Mouse (Mus musculus) liver, postnatal 0 days (tissue): Measurements from ENCODE around the gene Ankrd44. TPM values are rescaled to one million over a fixed set of nuclear protein-coding genes. Genes with fewer than 3 reads are reported as not detected.

Source experiments
- ATAC-seq: fragments of 200-750 bp; cut with Nextera tagmentation; 2 replicates; pipeline ENCODE4 v1.8.0; 2017; ENCODE audit warnings: mild to moderate bottlenecking, moderate library complexity
- DNase-seq: peaks from one replicate; pipeline ENCODE4 v3.0.0-alpha.2; 2016
- H3K27ac ChIP-seq: fragments of 300-500 bp; sonication (generic); 2 replicates; pipeline ENCODE4 v1.5.1; 2014; ENCODE audit warnings: antibody characterized with exemption, moderate library complexity, mild to moderate bottlenecking, low read depth
- H3K27me3 ChIP-seq: fragments of 300-500 bp; sonication (generic); 2 replicates; pipeline ENCODE4 v1.6.1; 2014; ENCODE audit warnings: low read length, control low read depth, mixed read lengths; ENCODE audit not compliant: insufficient read depth
- H3K36me3 ChIP-seq: fragments of 300-500 bp; sonication (generic); replicated peaks from 2 replicates; pipeline ENCODE4 v1.6.1; 2014; ENCODE audit warnings: mild to moderate bottlenecking, control low read depth, low read length, moderate library complexity, mixed read lengths; ENCODE audit not compliant: insufficient read depth
- H3K4me1 ChIP-seq: fragments of 300-500 bp; sonication (generic); 2 replicates; pipeline ENCODE4 v1.6.1; 2014; ENCODE audit warnings: antibody characterized with exemption, mild to moderate bottlenecking, control low read depth; ENCODE audit not compliant: insufficient read depth
- H3K4me2 ChIP-seq: fragments of 300-500 bp; sonication (generic); 2 replicates; pipeline ENCODE4 v1.6.1; 2014; ENCODE audit warnings: low read depth, mild to moderate bottlenecking, low read length, moderate library complexity, mixed read lengths
- H3K4me3 ChIP-seq: fragments of 300-500 bp; sonication (generic); 2 replicates; pipeline ENCODE4 v1.5.1; 2014; ENCODE audit warnings: low read depth, low read length
- H3K9ac ChIP-seq: fragments of 300-500 bp; sonication (generic); replicated peaks from 2 replicates; pipeline ENCODE4 v1.6.1; 2014; ENCODE audit warnings: mild to moderate bottlenecking, moderate library complexity
- H3K9me3 ChIP-seq: fragments of 300-500 bp; sonication (generic); 2 replicates; pipeline ENCODE4 v1.6.1; 2016; ENCODE audit warnings: mild to moderate bottlenecking, control low read depth, low read length, mixed read lengths
- CTCF ChIP-seq: sonication (generic); IDR thresholded peaks from 2 replicates; pipeline ENCODE4 v1.5.1; 2016; ENCODE audit warnings: antibody characterized with exemption, low read depth
- EP300 ChIP-seq: IDR thresholded peaks from 2 replicates; pipeline ENCODE4 v1.6.1; 2016; ENCODE audit warnings: antibody characterized with exemption, low read depth, mild to moderate bottlenecking
- WGBS: fragments of 180-500 bp; shearing (Covaris S2); extraction: QIAGEN DNeasy Blood & Tissue Kit; methylation state at CpG from one replicate; pipeline ENCODE4 v1.1.7; 2014; ENCODE audit not compliant: insufficient replicate concordance; 5-methylcytosine and 5-hydroxymethylcytosine counted together
- polyA plus RNA-seq: library from polyadenylated mRNA; unstranded; fragments of >200 nt; fragmentation: Nextera tagmentation; extraction: Ambion mirVana; gene quantifications from 2 replicates; pipeline ENCODE4 v1.2.1, GENCODE M21; 2015

The Ankrd44 gene
- polyA plus RNA-seq, 1 experiment from 2014 or later, result 4.7 TPM

DNA sequence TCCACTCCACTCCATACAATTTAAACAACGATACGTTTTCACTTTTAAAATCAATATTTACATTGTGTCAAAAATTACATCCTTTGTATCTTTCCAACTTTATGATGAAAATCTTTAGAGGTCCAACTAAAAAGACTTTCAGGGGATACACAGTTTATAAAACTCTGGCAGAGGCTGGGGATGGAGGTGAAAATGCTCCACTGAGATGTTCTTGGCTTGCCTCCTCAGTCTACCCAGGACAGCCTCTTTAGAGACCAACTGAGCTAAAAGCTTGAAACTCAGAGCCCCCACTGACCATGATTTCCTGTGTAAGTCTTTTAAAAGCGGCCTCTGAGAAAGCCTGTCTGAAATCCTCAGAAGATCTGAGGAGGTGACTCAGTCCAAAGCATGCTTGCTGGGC is 17.4 kb downstream of the Ankrd44 start:
- no peak for TF ChIP-seq CTCF
- TF ChIP-seq EP300, result no peak
- ATAC-seq (no peak), DNase-seq (no peak)
- H3K4me2 ChIP-seq, result no peak overlapping the region
- peaks cover 32% of the 10 kb centered on the region for H3K4me1 ChIP-seq
- H3K4me3 ChIP-seq, result no peak overlapping the region
- H3K36me3 ChIP-seq, result no peaks in the 10 kb centered on the region
- WGBS, result 66% methylated on average over 3 of the region's 3 CpGs
- H3K27ac ChIP-seq, result no peak overlapping the region
- H3K9me3 ChIP-seq, result no peaks in the 10 kb centered on the region
- H3K27me3 ChIP-seq, result no peaks in the 10 kb centered on the region
- no peak overlapping the region for H3K9ac ChIP-seq

DNA sequence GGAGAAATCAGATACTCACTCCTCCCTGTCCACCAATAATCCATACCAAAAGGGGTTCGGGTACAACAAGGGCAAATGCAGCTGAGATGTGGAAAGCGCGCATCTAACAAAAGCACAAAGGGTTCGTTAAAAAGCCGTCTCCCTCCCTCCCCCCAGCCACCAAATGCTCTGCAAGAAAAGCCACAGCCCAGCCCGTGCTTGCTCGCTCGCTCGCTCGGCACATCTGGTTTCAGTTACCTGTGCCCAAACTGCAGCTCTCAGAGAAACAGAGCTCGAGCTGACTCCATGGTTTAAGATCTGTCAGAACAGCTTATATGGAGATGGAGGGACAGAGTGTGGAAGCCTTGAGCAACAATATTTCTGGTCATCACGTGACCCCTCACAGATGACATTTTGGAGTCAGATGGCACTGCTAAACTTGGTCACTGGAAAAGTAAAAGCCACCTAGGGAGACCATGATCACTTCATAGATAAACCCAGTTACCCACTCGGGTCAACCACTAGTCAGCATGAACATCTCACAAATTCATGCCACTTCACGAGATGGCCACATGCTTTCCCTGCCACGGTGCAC is 19.0 kb downstream of the Ankrd44 start:
- no peaks in the 10 kb centered on the region for H3K9me3 ChIP-seq
- 55% methylated on average over 15 of the region's 15 CpGs for WGBS
- DNase-seq (no peak), ATAC-seq (no peak)
- TF ChIP-seq EP300, result no peak
- TF ChIP-seq CTCF, result no peak
- no peak overlapping the region for H3K4me3 ChIP-seq
- no peak overlapping the region for H3K9ac ChIP-seq
- H3K4me2 ChIP-seq, result peak overlapping the region; percentile 7
- no peaks in the 10 kb centered on the region for H3K27me3 ChIP-seq
- H3K27ac ChIP-seq, result no peak overlapping the region
- H3K36me3 ChIP-seq, result no peaks in the 10 kb centered on the region
- H3K4me1 ChIP-seq, result peaks cover 19% of the 10 kb centered on the region

DNA sequence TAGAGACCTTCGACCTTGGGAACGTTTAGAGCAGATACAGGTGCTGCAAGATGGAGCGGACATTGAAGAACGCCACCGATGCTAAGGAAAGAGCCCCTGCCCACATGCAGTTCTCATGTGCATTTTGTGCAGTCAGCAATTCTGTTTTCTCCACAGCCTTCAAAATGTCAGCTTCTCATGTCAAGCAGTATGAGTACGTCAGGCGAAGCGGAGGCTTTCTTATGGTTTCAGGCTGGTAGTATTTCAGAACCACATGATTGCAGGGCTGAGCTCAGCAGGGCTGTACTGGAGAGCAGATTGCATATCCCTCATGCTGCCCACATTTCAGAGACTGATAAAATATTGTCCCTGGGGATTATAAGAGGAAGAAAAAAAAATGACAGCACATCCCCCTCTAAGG is 19.9 kb downstream of the Ankrd44 start:
- Histone ChIP-seq H3K4me2 (peak overlapping the region; percentile 7; the same call in 1 of the 2 replicates), H3K27ac (no peak overlapping the region), H3K9ac (no peak overlapping the region), H3K4me3 (no peak overlapping the region), H3K9me3 (no peaks in the 10 kb centered on the region), H3K36me3 (no peaks in the 10 kb centered on the region), H3K27me3 (no peaks in the 10 kb centered on the region), H3K4me1 (peaks cover 13% of the 10 kb centered on the region)
- 78% methylated on average over 8 of the region's 8 CpGs for WGBS
- TF ChIP-seq CTCF, result no peak
- no peak for TF ChIP-seq EP300
- no peak for ATAC-seq
- DNase-seq, result no peak

DNA sequence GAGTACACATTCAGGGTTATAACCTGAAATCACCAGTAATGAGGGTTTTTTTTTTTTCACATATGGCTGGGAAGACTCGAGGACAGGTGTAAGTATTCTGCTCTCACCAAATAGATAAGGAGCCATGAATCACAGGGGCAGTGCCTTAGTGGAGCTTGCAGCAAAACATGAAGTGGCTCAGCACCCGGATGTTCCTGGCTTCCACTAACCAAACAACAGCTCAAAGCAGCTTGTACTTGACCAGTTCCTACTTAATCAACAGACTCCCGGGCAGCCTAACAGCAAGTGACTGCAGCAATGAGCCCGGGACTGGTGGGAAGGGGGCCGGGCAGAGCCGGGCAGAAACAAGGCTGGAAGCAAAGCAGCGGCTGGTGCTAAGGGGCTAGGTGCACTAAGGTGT is 20.6 kb downstream of the Ankrd44 start:
- no peak for DNase-seq
- Histone ChIP-seq H3K27me3 (no peaks in the 10 kb centered on the region), H3K27ac (no peak overlapping the region), H3K4me3 (no peak overlapping the region), H3K36me3 (no peaks in the 10 kb centered on the region), H3K4me2 (no peak overlapping the region), H3K9me3 (no peaks in the 10 kb centered on the region), H3K9ac (no peak overlapping the region), H3K4me1 (peaks cover 9% of the 10 kb centered on the region)
- ATAC-seq, result no peak
- TF ChIP-seq CTCF (no peak), EP300 (no peak)
- WGBS, result 57% methylated on average over 7 of the region's 7 CpGs

DNA sequence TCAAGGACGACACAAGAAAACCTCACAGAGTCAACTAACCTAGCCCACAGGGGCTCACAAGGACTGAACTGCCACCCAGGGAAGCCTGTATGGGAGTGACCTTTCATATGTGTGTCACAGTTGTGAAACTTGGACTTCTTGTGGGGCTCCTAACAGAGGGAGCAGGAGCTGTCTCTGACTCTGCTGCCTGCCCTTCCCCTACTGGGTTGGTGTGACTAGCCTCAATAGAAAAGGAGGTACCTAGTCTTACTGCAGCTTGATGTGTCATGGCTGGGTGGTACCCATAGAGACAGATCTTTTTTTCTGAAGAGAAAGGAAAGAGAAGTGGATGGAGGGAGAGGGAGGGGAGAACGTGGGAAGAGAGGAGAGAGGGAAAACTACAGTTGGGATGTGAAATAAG is 22.0 kb downstream of the Ankrd44 start:
- Histone ChIP-seq H3K4me2 (no peak overlapping the region), H3K9me3 (no peaks in the 10 kb centered on the region), H3K4me1 (peaks cover 8% of the 10 kb centered on the region), H3K27ac (no peak overlapping the region), H3K36me3 (no peaks in the 10 kb centered on the region), H3K4me3 (no peak overlapping the region), H3K9ac (no peak overlapping the region), H3K27me3 (no peaks in the 10 kb centered on the region)
- WGBS, result 73% methylated on average over 2 of the region's 2 CpGs
- TF ChIP-seq CTCF (no peak), EP300 (no peak)
- DNase-seq (no peak), ATAC-seq (no peak)

DNA sequence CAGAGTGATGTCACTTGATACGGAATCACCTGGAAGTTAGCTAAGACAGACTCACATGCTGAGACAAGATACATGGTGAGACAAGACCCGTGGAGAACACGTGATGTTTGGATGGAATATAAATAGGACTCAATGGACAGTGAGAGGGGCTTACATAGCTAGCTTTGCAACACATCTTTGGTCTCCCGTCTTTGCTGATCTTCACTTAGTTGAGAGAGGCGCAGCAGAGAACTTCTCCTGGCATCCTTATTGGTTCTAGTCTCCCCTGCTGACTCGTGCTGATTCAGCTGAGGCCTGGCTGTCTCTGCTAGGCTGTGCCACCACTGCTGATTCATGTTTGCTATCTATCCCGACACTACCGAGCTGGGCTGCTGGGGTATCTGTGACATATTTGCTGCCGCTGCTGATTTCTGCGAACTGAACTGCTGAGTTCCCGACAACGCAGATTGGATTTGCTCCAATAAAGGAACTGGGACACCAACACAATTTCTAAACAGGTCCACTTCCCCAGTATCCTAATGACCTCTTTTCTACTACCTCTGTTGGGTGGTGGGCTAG is 23.4 kb downstream of the Ankrd44 start:
- no peak overlapping the region for H3K9ac ChIP-seq
- H3K4me3 ChIP-seq, result no peak overlapping the region
- DNase-seq, result peak; percentile 23
- H3K27me3 ChIP-seq, result no peaks in the 10 kb centered on the region
- H3K27ac ChIP-seq, result no peak overlapping the region
- TF ChIP-seq EP300 (no peak), CTCF (no peak)
- ATAC-seq, result peak; percentile 77
- H3K9me3 ChIP-seq, result no peaks in the 10 kb centered on the region
- no peak overlapping the region for H3K4me2 ChIP-seq
- 71% methylated on average over 12 of the region's 12 CpGs for WGBS
- H3K36me3 ChIP-seq, result no peaks in the 10 kb centered on the region
- H3K4me1 ChIP-seq, result peaks cover 15% of the 10 kb centered on the region
